Mouse (Mus musculus): ENCODE results near the gene Uvssa.

Uvssa gene

DNA sequence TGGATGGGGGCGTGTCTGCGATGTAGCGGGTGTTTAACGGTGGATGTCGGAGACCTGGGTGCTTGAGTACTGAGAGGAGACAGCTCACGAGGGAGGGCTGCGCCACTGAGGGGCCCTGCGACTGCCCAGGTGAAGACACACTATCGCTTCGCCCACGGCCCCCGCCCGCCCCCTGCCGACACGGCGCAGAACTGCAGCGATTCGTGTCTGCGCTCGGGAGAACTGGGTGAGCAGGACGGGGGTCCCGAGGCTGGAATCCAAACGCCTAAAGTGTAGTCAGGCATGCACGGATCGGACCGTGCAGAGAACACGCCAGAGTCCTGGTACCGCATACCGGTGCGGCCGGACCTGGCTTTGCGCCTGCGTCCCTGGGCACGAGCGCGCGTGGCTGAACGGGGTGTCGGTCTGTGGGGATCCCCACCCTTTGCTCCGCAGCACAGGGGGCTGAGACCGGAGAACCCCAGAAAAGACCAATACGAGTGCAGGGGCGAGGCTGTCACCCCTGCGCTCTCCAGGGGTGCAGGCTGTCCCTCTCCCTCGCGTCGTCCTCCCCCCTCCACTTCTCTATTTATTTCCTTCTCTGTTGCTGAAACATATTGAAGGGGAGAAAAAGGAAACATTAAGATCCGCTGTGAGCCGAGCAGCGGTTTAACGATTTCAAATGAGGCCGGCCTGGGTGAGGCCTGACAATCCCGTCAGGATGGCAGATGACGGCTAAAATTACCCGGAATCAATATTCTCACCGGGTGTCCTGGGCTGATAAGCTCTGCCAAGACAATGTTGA, 64.8 kb downstream of the Uvssa start:
- peak; percentile 19 for DNase-seq (ENCODE audit: extremely low read depth, low read depth)

DNA sequence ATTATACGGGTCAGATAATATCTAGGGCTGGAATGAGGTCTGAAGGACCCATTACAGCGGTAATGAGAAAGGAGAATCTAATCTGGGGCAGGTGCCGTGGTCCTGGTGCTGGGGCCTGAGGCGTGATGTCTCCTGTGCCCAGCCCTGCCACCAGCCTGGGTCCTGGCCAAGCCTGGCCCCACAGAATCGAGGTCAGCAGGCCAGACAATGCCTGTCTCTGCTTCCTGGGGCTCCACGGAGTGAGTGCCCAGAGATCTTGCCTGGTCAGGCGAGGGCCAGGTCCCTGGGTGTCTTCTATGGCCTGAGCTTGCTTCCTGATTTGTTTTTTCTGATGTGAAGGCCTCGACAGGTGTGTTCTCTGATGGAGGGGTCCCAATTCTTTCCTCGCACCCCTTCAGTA, 65.4 kb downstream of the Uvssa start:
- DNase-seq (ENCODE audit: extremely low read depth, low read depth): no peak

DNA sequence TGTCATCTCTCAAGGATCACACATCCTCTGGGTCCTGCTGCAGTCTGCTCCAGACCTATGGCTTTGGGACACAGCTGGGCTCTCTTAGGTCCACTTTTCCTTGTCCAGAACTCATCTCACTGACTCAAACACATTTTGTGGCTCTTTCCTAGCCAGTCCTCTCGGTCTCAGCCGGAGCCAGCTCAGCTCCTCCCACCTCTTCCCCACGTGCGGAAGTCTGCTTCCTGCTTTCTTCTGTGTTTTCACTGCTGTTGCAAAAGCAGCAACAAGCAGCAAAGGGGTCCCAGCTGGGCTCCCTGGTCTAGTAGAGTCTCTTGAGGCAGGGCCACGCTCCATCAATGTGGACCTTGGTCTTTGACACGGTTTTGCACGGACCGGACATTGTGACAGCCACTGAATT, 77.4 kb downstream of the Uvssa start:
- DNase-seq (ENCODE audit: extremely low read depth, low read depth): no peak

DNA sequence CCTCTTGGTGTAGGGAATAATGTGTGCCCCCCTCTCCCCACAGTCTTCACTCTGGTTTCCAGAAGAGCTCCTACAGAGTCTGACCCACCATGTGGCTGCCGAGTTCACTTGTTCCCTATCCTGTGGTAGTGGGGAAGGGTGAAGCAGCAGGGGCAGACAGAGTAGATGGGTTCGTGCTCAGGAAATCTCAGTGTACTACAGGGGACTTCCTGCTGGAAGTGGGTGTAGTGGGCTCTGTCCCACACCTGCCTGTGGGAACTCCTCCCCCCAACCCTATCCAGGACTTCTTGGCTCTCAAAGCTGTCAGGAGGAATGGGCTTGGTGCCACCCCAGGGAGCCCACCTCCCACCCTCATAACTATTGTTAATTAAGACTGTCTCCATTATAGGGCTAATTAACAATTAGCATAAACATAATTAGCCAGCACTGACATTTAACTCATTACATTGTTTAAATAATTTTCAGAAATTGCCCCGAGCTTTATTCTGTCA, 79.8 kb downstream of the Uvssa start:
- DNase-seq (ENCODE audit: extremely low read depth, low read depth): no peak

DNA sequence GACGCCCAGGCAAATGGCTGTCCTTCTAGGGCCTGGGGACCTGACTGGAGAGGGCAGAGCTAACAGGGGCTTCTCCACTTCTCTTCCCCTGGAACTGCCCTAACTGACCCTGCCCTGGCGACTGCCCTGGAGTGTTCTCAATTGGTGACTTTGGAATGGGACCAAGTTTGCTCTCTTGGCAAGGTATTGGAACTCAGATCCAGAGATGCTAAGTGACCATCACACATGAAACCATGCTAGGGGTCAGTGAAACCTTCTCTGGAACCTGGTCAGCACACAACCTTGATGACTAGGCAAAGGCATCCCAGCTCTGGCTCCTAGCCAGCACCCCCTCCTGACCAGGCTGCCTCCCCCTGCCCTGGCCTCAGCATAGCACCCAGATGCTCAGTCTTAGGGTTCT, 80.8 kb downstream of the Uvssa start:
- no peak for DNase-seq (ENCODE audit: extremely low read depth, low read depth)

GRCm38 (mm10) chr5:33464390-33464789, 86.0 kb downstream of the Uvssa start:
- DNase-seq (ENCODE audit: extremely low read depth, low read depth): no peak

DNA sequence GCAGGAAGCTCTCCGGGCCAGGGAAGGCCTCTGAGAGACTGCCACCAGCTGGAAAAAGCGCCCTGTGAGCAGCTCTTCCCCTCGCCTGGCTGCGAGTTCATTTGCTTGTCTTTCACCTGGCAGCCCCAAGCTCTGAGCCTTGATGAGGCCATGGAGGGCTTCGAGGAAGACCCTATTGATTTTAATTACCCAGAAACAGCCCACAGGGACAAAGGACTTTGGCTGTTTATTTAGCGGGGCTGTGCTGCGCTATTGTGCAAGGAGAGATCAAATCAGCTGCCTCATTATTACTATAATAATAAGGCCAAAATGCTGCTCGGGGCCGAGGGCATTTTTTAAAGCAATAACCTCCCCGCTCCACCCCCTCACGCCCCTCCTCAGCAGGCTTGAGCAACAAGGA, 87.1 kb downstream of the Uvssa start:
- no peak for DNase-seq (ENCODE audit: extremely low read depth, low read depth)

All from MEL-GATA-1-ER (cell line).